Mouse (Mus musculus): Measurements from ENCODE around the gene Riiad1.

The Riiad1 gene

DNA sequence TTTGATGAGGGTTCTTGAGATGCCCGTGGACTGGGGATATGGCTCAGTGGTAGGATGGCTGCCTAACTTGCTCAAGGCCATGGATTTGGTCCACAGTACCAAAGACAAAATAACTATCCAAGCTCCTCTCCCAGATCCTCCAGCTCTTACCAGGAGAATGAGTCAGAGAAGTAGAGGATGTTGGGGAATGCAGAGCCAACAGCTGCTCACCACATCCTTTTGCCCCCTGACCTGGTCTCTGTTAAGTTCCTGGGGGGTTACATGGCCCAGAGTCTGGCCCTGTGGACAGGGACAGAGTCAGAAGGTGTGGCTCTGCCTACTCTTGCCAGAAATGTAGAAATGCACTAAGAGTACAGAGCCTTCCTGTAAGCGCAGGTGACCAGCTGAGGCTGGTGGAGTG lies 20.3 kb downstream of the Riiad1 start:
- no peak for DNase-seq

DNA sequence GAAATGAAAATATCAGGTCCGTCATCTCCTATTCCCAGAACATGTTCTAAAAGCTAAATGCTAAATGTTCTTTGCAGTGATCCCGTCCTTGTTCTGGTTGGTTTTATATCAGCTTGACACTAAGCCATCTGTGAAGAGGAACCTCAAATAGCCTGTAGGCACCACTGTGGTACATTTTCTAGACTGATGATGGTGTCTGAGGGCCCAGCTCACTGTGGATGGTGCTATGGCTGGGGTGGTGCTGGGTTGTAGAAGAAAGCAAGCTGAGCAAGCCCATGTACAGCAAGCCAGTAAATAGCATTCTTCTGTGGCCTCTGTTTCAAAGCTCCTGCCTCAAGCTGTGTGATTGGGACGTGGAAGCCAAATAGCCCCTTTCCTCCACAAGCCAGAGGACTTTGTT lies 23.1 kb downstream of the Riiad1 start:
- DNase-seq: no peak

DNA sequence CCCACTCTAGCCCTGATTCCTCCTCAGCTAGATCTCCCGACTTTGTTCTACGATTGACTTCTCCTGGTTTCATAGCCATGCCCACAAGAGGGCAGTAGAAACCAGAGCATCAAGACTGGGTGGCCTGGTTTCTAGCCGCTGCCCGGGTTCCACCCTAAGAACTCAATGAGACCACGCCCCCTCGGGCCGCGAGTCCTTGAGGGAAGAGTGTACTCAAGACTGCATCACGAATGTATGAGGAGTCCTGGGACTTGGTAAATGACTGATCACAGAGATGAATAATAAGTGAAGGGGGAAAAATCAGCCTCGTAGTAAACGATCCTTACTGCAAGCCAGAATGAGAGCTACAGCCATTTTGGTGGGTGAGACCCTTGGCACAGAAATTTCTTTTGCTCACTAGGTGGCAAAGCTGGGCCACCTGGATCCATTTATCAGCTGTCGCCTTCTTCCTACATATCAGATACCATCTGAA lies 23.6 kb downstream of the Riiad1 start:
- peak; percentile 80 for DNase-seq

DNA sequence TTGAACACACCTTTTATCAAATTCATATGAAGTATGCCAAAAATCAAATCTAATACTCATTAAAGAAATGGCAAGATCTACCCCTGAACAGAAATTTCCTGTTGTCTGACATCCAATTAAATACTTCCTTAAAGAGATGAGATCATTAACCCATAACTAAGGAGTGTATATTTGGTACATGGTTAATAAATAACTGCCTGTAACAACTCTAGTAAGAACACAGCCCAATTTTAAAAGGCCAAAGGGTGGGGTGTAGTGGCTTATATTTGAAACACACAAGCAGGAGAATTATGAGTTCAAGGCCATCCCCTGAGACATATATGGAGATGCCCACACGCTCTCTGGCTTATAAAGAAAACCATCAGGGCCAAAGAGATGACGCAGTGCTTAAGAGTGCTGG lies 30.8 kb downstream of the Riiad1 start:
- DNase-seq: no peak

DNA sequence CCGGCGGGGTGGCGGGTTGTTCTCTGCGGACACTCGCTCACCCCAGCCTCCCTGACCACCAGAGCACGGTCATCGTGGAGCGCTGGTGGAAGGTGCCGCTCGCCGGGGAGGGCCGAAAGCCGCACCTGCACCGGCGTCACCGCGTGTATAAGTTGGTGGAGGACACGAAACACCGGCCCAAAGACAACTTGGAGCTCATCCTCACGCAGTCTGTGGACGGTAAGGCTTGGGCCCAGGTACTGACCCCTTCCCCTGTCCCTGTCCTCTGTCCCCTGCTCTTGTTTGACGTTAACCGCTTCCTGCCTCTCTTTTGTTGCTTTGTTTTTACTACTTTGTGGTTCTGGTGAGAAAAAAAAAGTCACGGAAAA lies 36.6 kb downstream of the Riiad1 start, which contains the start of gene Oaz3:
TSS of gene Oaz3 (minus strand) at position 319 of the 368 bp plus-strand sequence.
- no peak for DNase-seq

DNA sequence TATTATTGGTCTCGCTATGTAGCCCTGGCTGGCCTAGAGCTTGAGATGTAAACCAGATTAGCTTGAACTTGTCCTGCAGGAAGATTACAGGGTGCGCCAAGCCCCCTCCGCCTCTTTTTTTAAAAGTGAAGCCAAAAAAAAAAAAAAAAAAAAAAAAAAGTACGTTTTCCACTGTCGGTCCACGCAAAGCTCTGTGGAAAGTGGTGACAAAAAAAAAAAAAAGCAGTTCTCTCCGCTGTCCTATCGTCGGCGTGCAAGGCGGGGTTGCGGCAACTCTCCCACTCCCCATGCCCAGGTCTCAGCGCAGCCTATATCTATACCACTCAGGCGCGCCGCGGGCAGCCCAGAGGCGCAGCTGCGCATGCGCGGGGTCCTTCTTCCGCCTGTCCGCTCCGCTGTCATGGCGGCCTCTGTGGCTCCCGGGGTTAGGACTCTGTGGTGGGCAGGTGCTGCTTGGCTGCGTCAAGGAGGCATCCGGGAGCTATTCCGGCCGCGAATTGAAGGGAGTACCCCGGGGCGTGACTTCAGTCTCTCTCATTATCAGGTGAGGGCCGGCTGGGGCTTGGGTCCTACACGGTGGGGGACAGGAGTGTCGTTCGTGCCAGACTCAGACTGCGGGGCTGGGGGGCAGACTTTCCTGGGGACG lies 37.1 kb downstream of the Riiad1 start, which contains the start of gene Mrpl9:
TSS of gene Mrpl9 (plus strand) at position 368 of the 646 bp plus-strand sequence.
- DNase-seq: peak; percentile 97

DNA sequence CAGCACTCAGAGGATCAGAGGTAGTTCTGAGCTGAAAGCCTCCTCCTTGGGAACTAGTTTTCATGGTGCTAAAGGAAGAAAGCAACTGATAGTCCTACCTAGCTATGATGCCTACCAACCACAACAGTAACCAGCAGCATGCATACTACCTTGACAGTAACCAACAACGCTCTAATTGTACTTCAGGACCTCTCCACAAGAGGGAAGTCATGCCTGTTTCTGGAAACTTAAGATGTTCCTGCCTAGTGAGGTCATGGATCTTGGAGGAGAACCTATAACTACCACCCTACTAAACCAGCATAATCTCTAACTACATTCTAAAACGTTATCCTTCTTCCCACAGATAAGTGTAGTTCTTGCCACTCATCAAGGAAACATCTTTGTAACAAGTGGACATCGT lies 39.0 kb downstream of the Riiad1 start:
- DNase-seq: no peak

DNA sequence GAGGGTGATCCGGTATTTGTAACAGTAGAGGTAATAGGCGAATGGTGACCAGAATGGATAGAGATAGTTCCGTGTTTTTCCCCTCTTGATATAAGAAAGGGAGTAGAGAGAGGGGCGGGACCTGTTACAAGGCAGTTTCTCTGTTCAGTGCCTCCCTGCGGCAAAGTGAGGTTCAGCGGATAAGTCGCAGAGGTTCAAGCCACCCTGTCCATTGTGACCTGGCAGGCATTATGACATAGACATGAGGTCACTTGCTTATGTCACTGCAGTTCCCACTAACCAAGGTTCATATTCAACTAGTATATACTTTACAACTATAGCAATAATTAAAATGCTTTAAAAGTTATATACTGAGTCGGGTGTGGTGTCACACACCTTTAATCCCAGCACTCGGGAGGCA lies 43.7 kb downstream of the Riiad1 start:
- no peak for DNase-seq

DNA sequence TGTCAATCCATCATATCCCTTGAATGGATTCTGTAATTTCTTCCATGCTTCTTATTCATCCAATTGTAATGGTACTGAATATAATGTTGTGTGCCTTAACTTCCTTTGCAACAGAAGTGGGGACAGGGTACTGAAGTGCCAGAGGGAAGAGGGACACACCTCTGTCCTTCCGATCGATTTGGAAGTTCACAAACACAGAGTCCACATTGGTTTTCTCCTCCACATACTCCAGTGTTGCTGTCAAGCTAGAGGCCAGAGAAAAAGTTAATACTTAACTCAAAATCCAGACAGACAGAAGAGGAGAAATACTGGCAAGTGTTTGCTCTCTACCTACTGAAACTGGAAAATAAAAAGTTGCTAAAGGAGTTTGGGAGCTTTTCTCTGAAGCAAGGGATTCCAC lies 45.8 kb downstream of the Riiad1 start:
- no peak for DNase-seq

DNA sequence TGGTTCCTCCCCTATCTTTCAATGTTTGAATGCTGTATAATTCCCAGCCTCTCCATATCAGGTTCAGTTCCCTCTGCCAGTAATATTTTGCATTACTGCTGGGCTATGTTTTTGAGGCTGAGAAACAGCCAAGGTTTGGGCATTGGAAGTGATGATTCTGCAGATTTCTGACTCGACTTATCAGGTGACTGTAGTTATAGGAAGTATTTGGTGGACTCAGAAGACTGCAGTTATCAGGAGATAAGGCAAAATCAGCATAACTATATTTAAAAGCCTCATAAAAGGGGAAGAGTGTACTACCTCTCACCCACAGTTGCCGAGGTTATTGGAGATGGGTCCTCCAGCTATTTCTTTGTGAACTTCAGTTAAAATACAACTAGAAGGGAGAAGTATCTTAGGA lies 49.2 kb downstream of the Riiad1 start:
- no peak for DNase-seq
